Mouse (Mus musculus) embryonic facial prominence, embryonic 12.5 days (tissue): ENCODE results near the gene Fam69a. TPM values are rescaled to one million over a fixed set of nuclear protein-coding genes. Genes with fewer than 3 reads are reported as not detected.
A peak's percentile ranks its signal among the peaks of the same experiment; 100 is the strongest.
"Not testable (repeated sequence)": the region's sequence is repeated elsewhere in the genome, so short reads cannot be mapped to it uniquely, and the experiment has no call there.

ENCODE experiments used
- ATAC-seq: fragments of 200-750 bp; cut with Nextera tagmentation; 2 replicates; pipeline ENCODE4 v1.8.0; 2017; ENCODE audit not compliant: insufficient number of reproducible peaks, insufficient read depth, low FRiP score, low TSS enrichment
- H3K27ac ChIP-seq: fragments of 300-500 bp; sonication (generic); 2 replicates; pipeline ENCODE4 v1.5.1; 2016; ENCODE audit warnings: mild to moderate bottlenecking
- H3K27me3 ChIP-seq: fragments of 300-500 bp; sonication (generic); 2 replicates; pipeline ENCODE4 v1.6.1; 2016; ENCODE audit warnings: mild to moderate bottlenecking, moderate library complexity
- H3K36me3 ChIP-seq: fragments of 300-500 bp; sonication (generic); 2 replicates; pipeline ENCODE4 v1.6.1; 2016; ENCODE audit warnings: mild to moderate bottlenecking
- H3K4me1 ChIP-seq: fragments of 300-500 bp; sonication (generic); 2 replicates; pipeline ENCODE4 v1.6.1; 2016
- H3K4me2 ChIP-seq: fragments of 300-500 bp; sonication (generic); replicated peaks from 2 replicates; pipeline ENCODE4 v1.6.1; 2016; ENCODE audit warnings: mild to moderate bottlenecking, moderate library complexity
- H3K4me3 ChIP-seq: fragments of 300-500 bp; sonication (generic); 2 replicates; pipeline ENCODE4 v1.5.1; 2016; ENCODE audit warnings: mild to moderate bottlenecking
- H3K9ac ChIP-seq: fragments of 300-500 bp; sonication (generic); 2 replicates; pipeline ENCODE4 v1.6.1; 2016; ENCODE audit warnings: mild to moderate bottlenecking, moderate library complexity
- H3K9me3 ChIP-seq: fragments of 300-500 bp; sonication (generic); 2 replicates; pipeline ENCODE4 v1.6.1; 2016; ENCODE audit warnings: mild to moderate bottlenecking, moderate library complexity
- WGBS: fragments of 180-500 bp; shearing (Covaris S2); methylation state at CpG from one replicate; pipeline ENCODE4 v1.1.7; 2016; 5-methylcytosine and 5-hydroxymethylcytosine counted together
- polyA plus RNA-seq: library from polyadenylated mRNA; unstranded; fragments of >200 nt; fragmentation: Nextera tagmentation; extraction: Ambion mirVana; gene quantifications from 2 replicates; pipeline ENCODE4 v1.2.1, GENCODE M21; 2016

Gene Fam69a
- polyA plus RNA-seq, 1 experiment from 2014 or later = 24.8 TPM

- whole genome bisulfite sequencing = no CpG with 5 or more reads among the region's 1 CpGs
- not testable (repeated sequence) for ATAC-seq, H3K4me2 ChIP-seq, H3K9ac ChIP-seq, H3K4me1 ChIP-seq, H3K9me3 ChIP-seq, H3K36me3 ChIP-seq, H3K4me3 ChIP-seq, H3K27me3 ChIP-seq, H3K27ac ChIP-seq
These were observed 95.4 kb downstream of the Fam69a start for GRCm38 (mm10) chr5:107891515-107891914.

GRCm38 (mm10) chr5:107889994-107890888 lies 96.6 kb downstream of the Fam69a start:
- no peaks in the 10 kb centered on the region for H3K9me3 ChIP-seq
- no peak for ATAC-seq
- WGBS = 57% methylated on average over 9 of the region's 9 CpGs
- no peaks in the 10 kb centered on the region for H3K36me3 ChIP-seq
- H3K4me2 ChIP-seq = no peak overlapping the region
- H3K27me3 ChIP-seq = no peaks in the 10 kb centered on the region
- no peaks in the 10 kb centered on the region for H3K4me1 ChIP-seq
- no peak overlapping the region for H3K27ac ChIP-seq
- no peak overlapping the region for H3K9ac ChIP-seq
- no peak overlapping the region for H3K4me3 ChIP-seq

GRCm38 (mm10) chr5:107880710-107881109 lies 106.2 kb downstream of the Fam69a start:
- Histone ChIP-seq H3K36me3 (no peaks in the 10 kb centered on the region), H3K4me1 (no peaks in the 10 kb centered on the region), H3K4me3 (no peak overlapping the region), H3K4me2 (no peak overlapping the region), H3K27me3 (no peaks in the 10 kb centered on the region), H3K27ac (no peak overlapping the region), H3K9me3 (no peaks in the 10 kb centered on the region), H3K9ac (no peak overlapping the region)
- no peak for ATAC-seq
- 78% methylated on average over 5 of the region's 5 CpGs for WGBS

GRCm38 (mm10) chr5:107877053-107877452 lies 109.8 kb downstream of the Fam69a start:
- no peak overlapping the region for H3K4me2 ChIP-seq
- H3K9me3 ChIP-seq = no peaks in the 10 kb centered on the region
- 79% methylated on average over 1 of the region's 1 CpGs for WGBS
- H3K27ac ChIP-seq = no peak overlapping the region
- H3K27me3 ChIP-seq = no peaks in the 10 kb centered on the region
- no peaks in the 10 kb centered on the region for H3K36me3 ChIP-seq
- no peaks in the 10 kb centered on the region for H3K4me1 ChIP-seq
- no peak overlapping the region for H3K9ac ChIP-seq
- H3K4me3 ChIP-seq = no peak overlapping the region
- no peak for ATAC-seq

- H3K9ac ChIP-seq = no peak overlapping the region
- ATAC-seq = no peak
- H3K27ac ChIP-seq = no peak overlapping the region
- no peak overlapping the region for H3K4me3 ChIP-seq
- H3K4me1 ChIP-seq = no peaks in the 10 kb centered on the region
- H3K27me3 ChIP-seq = 0 out of 2 replicates have a peak, but pooled peaks cover under 1% of the 10 kb centered on the region
- H3K36me3 ChIP-seq = no peaks in the 10 kb centered on the region
- no peaks in the 10 kb centered on the region for H3K9me3 ChIP-seq
- no peak overlapping the region for H3K4me2 ChIP-seq
These were observed 111.6 kb downstream of the Fam69a start for GRCm38 (mm10) chr5:107875261-107875611.

GRCm38 (mm10) chr5:107874561-107875260 lies 112.2 kb downstream of the Fam69a start, which contains the start of gene Evi5:
TSS of gene Evi5 (minus strand) at chr5:107875107.
- Histone ChIP-seq H3K27me3 (0 out of 2 replicates have a peak, but pooled peaks cover 3% of the 10 kb centered on the region), H3K4me1 (no peaks in the 10 kb centered on the region), H3K4me2 (no peak within 1 kb of the TSS), H3K9ac (no peak within 1 kb of the TSS), H3K27ac (no peak within 1 kb of the TSS), H3K4me3 (no peak within 1 kb of the TSS), H3K36me3 (no peaks in the 10 kb centered on the region), H3K9me3 (no peaks in the 10 kb centered on the region)
- no peak for ATAC-seq
- 52% methylated on average over 4 of the region's 4 CpGs for WGBS

- Histone ChIP-seq H3K4me3 (no peak overlapping the region), H3K27ac (no peak overlapping the region), H3K9ac (no peak overlapping the region), H3K4me2 (no peak overlapping the region), H3K27me3 (0 out of 2 replicates have a peak, but pooled peaks cover 3% of the 10 kb centered on the region), H3K9me3 (no peaks in the 10 kb centered on the region), H3K4me1 (no peaks in the 10 kb centered on the region), H3K36me3 (no peaks in the 10 kb centered on the region)
- no peak for ATAC-seq
- WGBS = 72% methylated on average over 7 of the region's 7 CpGs
These were observed 113.0 kb downstream of the Fam69a start for GRCm38 (mm10) chr5:107873886-107874302.

GRCm38 (mm10) chr5:107873330-107873729 lies 113.6 kb downstream of the Fam69a start:
- Histone ChIP-seq H3K9me3 (no peaks in the 10 kb centered on the region), H3K4me2 (no peak overlapping the region), H3K4me1 (no peaks in the 10 kb centered on the region), H3K27ac (no peak overlapping the region), H3K27me3 (0 out of 2 replicates have a peak, but pooled peaks cover 3% of the 10 kb centered on the region), H3K36me3 (no peaks in the 10 kb centered on the region), H3K4me3 (no peak overlapping the region), H3K9ac (no peak overlapping the region)
- WGBS = 89% methylated on average over 6 of the region's 6 CpGs
- no peak for ATAC-seq

GRCm38 (mm10) chr5:107869701-107870100 lies 117.2 kb downstream of the Fam69a start:
- ATAC-seq = no peak
- H3K4me1 ChIP-seq = peaks cover 6% of the 10 kb centered on the region; the same call in 1 of the 2 replicates
- H3K9me3 ChIP-seq = no peaks in the 10 kb centered on the region
- no peaks in the 10 kb centered on the region for H3K36me3 ChIP-seq
- H3K27me3 ChIP-seq = 0 out of 2 replicates have a peak, but pooled peaks cover 3% of the 10 kb centered on the region
- no peak overlapping the region for H3K27ac ChIP-seq
- no peak overlapping the region for H3K4me2 ChIP-seq
- 65% methylated on average over 2 of the region's 2 CpGs for WGBS
- H3K4me3 ChIP-seq = no peak overlapping the region
- H3K9ac ChIP-seq = no peak overlapping the region

- H3K36me3 ChIP-seq = no peaks in the 10 kb centered on the region
- peak overlapping the region; percentile 88 for H3K4me3 ChIP-seq
- no peaks in the 10 kb centered on the region for H3K9me3 ChIP-seq
- peak overlapping the region; percentile 86 for H3K9ac ChIP-seq
- H3K4me1 ChIP-seq = peaks cover 6% of the 10 kb centered on the region; the same call in 1 of the 2 replicates
- peak; percentile 100 for ATAC-seq
- peak overlapping the region; percentile 53 for H3K4me2 ChIP-seq
- WGBS = under 1% methylated on average over 58 of the region's 58 CpGs
- H3K27me3 ChIP-seq = 0 out of 2 replicates have a peak, but pooled peaks cover 3% of the 10 kb centered on the region
- peak overlapping the region; percentile 98 for H3K27ac ChIP-seq
These were observed 117.9 kb downstream of the Fam69a start for GRCm38 (mm10) chr5:107868905-107869424.

- Histone ChIP-seq H3K4me2 (peak overlapping the region; percentile 53), H3K27ac (peak overlapping the region; percentile 98), H3K4me3 (peak overlapping the region; percentile 88), H3K4me1 (peaks cover 6% of the 10 kb centered on the region; the same call in 1 of the 2 replicates), H3K9me3 (no peaks in the 10 kb centered on the region), H3K27me3 (0 out of 2 replicates have a peak, but pooled peaks cover 3% of the 10 kb centered on the region), H3K9ac (peak overlapping the region; percentile 86), H3K36me3 (no peaks in the 10 kb centered on the region)
- under 1% methylated on average over 81 of the region's 82 CpGs for WGBS
- ATAC-seq = peak; percentile 36
These were observed 118.6 kb downstream of the Fam69a start for GRCm38 (mm10) chr5:107867970-107868904.
